Mouse (Mus musculus) heart, postnatal 14 days (tissue): Measurements from ENCODE around the gene Olfr1359. TPM values are rescaled to one million over a fixed set of nuclear protein-coding genes. Genes with fewer than 3 reads are reported as not detected.

Source experiments
- DNase-seq, 2 experiments: peaks; one replicate each; pipeline ENCODE4 v3.0.0; 2021 to 2022
- intact Hi-C: fragments of 180-260 bp; cut with DNase I; formaldehyde crosslinking; loops from one replicate; pipeline ENCODE4 v1.15.1; 2025
- microRNA-seq, 2 experiments: library from miRNA; unstranded; fragments of <30 nt; microRNA quantifications; one replicate each; pipeline ENCODE4 v1.2.0; 2021 to 2022
- total RNA-seq, 2 experiments: library from RNA; stranded (reverse); gene quantifications; 2 replicates each; pipeline ENCODE4 v1.2.3; 2021

Gene Olfr1359
- total RNA-seq, 2 experiments from 2014 or later, result not detected

DNA sequence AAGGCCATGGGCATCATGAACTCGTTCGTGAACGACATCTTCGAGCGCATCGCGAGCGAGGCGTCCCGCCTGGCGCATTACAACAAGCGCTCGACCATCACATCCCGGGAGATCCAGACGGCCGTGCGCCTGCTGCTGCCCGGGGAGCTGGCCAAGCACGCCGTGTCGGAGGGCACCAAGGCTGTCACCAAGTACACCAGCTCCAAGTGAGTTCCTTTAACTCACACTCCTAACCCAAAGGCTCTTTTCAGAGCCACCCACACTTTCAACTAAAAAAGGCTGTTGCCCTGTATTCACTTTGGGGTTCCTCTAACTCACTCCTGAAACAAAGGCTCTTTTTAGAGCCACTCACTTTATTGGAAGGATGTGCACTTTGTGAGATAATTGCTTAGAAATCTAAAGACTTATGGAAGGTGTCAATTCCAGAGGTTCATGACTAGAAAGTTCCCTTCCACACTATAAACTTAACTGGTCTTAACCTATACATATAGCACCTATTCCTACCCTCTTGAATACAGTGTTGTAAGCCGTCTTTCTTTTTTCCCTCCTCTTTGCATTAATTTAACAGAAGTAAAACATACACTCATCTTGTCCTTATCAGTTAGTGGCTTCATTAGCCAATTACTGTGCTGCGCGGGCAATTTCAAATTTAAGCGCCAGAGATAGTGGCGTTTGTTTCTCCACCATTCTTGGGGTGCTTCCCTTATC lies 56.5 kb downstream of the Olfr1359 start:
- peak in 1 of 2 experiments; percentile 37 for DNase-seq
- intact Hi-C loops, result loop anchor here (10.0 kb wide), 1 partner anchor 1830 kb away; the partner anchor contains the start of gene Hist1h4d

DNA sequence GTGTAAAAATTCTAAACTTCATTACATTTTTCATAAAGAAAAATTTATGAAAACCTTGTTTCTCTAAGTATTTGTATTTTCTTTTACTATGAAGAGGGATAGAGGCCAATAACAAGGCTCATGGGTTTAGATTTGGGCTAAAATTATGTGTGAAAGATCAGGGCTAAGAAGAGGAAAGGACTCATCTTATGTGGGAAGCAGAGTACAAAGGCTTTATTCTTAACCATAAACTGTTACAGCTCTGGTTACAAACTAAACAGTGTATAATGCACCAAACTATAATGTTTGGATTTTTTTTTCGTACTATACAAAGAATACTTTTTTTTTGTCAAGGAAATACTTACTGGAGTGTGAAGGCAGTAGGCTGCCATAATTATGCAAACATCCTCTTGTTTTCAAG lies 57.8 kb downstream of the Olfr1359 start:
- intact Hi-C loops, result loop anchor here (10.0 kb wide), 1 partner anchor 1829 kb away; the partner anchor contains the start of gene Hist1h4d
- DNase-seq, result no peak

Small RNAs within 50 kb of the gene (microRNA-seq; reads per million reads assigned to microRNA genes)
- gene Gm44357, result 0 reads per million in 2 experiments
- 0 reads per million in 2 experiments for gene Gm44367
- 0 reads per million in 2 experiments for gene Gm44454

Other genes with a start within 250 kb of the Olfr1359 start
- 10 to 100 TPM; 21.7 to 24.1 TPM for gene Zscan26, start 244.4 kb upstream of the Olfr1359 start, total RNA-seq
- under 1 TPM; 0.59 to 0.88 TPM for gene Nkapl, start 229.6 kb upstream of the Olfr1359 start, total RNA-seq
- gene Zkscan4, start 219.2 kb upstream of the Olfr1359 start, total RNA-seq, result 1 to 10 TPM in 1 of 2 experiments, under 1 TPM in 1; 0.93 to 1.3 TPM
- gene Gm10065, start 218.7 kb upstream of the Olfr1359 start, total RNA-seq, result not detected
- 10 to 100 TPM; 25.3 to 25.6 TPM for gene AK157302, start 202.9 kb upstream of the Olfr1359 start, total RNA-seq
- gene Gm11273, start 196.7 kb upstream of the Olfr1359 start, total RNA-seq, result 100 to 1,000 TPM; 233 to 256 TPM
- 10 to 100 TPM; 11.7 to 12.3 TPM for gene Zkscan8, start 167.0 kb upstream of the Olfr1359 start, total RNA-seq
- not detected for gene Olfr1366, start 155.3 kb upstream of the Olfr1359 start, total RNA-seq
- not detected for gene Olfr1535, start 138.2 kb upstream of the Olfr1359 start, total RNA-seq
- gene Olfr1364, start 116.4 kb upstream of the Olfr1359 start, total RNA-seq, result not detected
- not detected for gene Olfr1362, start 84.1 kb upstream of the Olfr1359 start, total RNA-seq
- gene Olfr11, start 55.6 kb upstream of the Olfr1359 start, total RNA-seq, result not detected
- not detected for gene Olfr1361, start 34.7 kb upstream of the Olfr1359 start, total RNA-seq
- not detected for gene Olfr1360, start 20.7 kb upstream of the Olfr1359 start, total RNA-seq
- gene Hist1h2bl, start 18.0 kb downstream of the Olfr1359 start, total RNA-seq, result 100 to 1,000 TPM in 1 of 2 experiments, 10 to 100 TPM in 1; 66.3 to 130 TPM
- 100 to 1,000 TPM in 1 of 2 experiments, 10 to 100 TPM in 1; 51.5 to 150 TPM for gene Hist1h2ai, start 18.3 kb downstream of the Olfr1359 start, total RNA-seq
- 100 to 1,000 TPM in 1 of 2 experiments, 10 to 100 TPM in 1; 82.7 to 215 TPM for gene Hist1h3h, start 19.5 kb downstream of the Olfr1359 start, total RNA-seq
- gene Hist1h2bm, start 23.9 kb downstream of the Olfr1359 start, total RNA-seq, result 10 to 100 TPM; 21.5 to 40.5 TPM
- 10 to 100 TPM; 13.0 to 25.4 TPM for gene Hist1h4j, start 37.0 kb downstream of the Olfr1359 start, total RNA-seq
- 100 to 1,000 TPM; 128 to 321 TPM for gene Hist1h4k, start 52.4 kb downstream of the Olfr1359 start, total RNA-seq
- 10 to 100 TPM; 16.6 to 53.8 TPM for gene Hist1h2ak, start 55.7 kb downstream of the Olfr1359 start, total RNA-seq
- gene Hist1h2bn, start 56.0 kb downstream of the Olfr1359 start, total RNA-seq, result 10 to 100 TPM; 34.2 to 84.3 TPM
- gene Hist1h1b, start 82.5 kb downstream of the Olfr1359 start, total RNA-seq, result 10 to 100 TPM; 33.7 to 72.0 TPM
- 100 to 1,000 TPM in 1 of 2 experiments, 10 to 100 TPM in 1; 74.9 to 156 TPM for gene Hist1h3i, start 85.3 kb downstream of the Olfr1359 start, total RNA-seq
- gene Hist1h2an, start 89.1 kb downstream of the Olfr1359 start, total RNA-seq, result 10 to 100 TPM; 10.5 to 19.2 TPM
- 10 to 100 TPM; 19.6 to 53.2 TPM for gene Hist1h2bp, start 89.3 kb downstream of the Olfr1359 start, total RNA-seq
- 100 to 1,000 TPM in 1 of 2 experiments, 10 to 100 TPM in 1; 53.2 to 110 TPM for gene Hist1h2bq, start 112.1 kb downstream of the Olfr1359 start, total RNA-seq
- gene Hist1h2ao, start 112.4 kb downstream of the Olfr1359 start, total RNA-seq, result not detected
- 100 to 1,000 TPM; 163 to 280 TPM for gene Hist1h4m, start 113.6 kb downstream of the Olfr1359 start, total RNA-seq
- gene Hist1h4n, start 134.1 kb downstream of the Olfr1359 start, total RNA-seq, result 10 to 100 TPM in 1 of 2 experiments, 1 to 10 TPM in 1; 9.1 to 16.3 TPM
- gene Hist1h2ap, start 135.4 kb downstream of the Olfr1359 start, total RNA-seq, result 100 to 1,000 TPM in 1 of 2 experiments, 10 to 100 TPM in 1; 85.4 to 183 TPM
- 100 to 1,000 TPM in 1 of 2 experiments, 10 to 100 TPM in 1; 52.5 to 108 TPM for gene Hist1h2br, start 135.6 kb downstream of the Olfr1359 start, total RNA-seq
- under 1 TPM; 0.62 to 0.90 TPM for gene Zfp184, start 247.0 kb downstream of the Olfr1359 start, total RNA-seq